Mouse (Mus musculus) midbrain, embryonic 14.5 days (tissue): Measurements from ENCODE around the gene Fzd9. TPM values are rescaled to one million over a fixed set of nuclear protein-coding genes. Genes with fewer than 3 reads are reported as not detected.

Source experiments
- ATAC-seq: fragments of 200-750 bp; cut with Nextera tagmentation; 2 replicates; pipeline ENCODE4 v1.8.0; 2017; ENCODE audit warnings: moderate number of reproducible peaks, moderate library complexity; ENCODE audit not compliant: low FRiP score, low TSS enrichment
- DNase-seq: peaks from one replicate; pipeline ENCODE4 v3.0.0-alpha.2; 2015
- H3K27ac ChIP-seq: fragments of 300-500 bp; sonication (generic); replicated peaks from 2 replicates; pipeline ENCODE4 v1.5.1; 2014; ENCODE audit warnings: mild to moderate bottlenecking, low read depth, low read length, moderate library complexity
- H3K27me3 ChIP-seq: fragments of 300-500 bp; sonication (generic); 2 replicates; pipeline ENCODE4 v1.6.1; 2014; ENCODE audit warnings: low read length, control low read depth, mixed read lengths; ENCODE audit not compliant: control insufficient read depth, insufficient read depth
- H3K36me3 ChIP-seq: fragments of 300-500 bp; sonication (generic); 2 replicates; pipeline ENCODE4 v1.6.1; 2014; ENCODE audit warnings: low read length, control low read depth; ENCODE audit not compliant: control insufficient read depth, insufficient read depth
- H3K4me1 ChIP-seq: fragments of 300-500 bp; sonication (generic); 2 replicates; pipeline ENCODE4 v1.6.1; 2014; ENCODE audit warnings: mild to moderate bottlenecking, antibody characterized with exemption, low read length, control low read depth; ENCODE audit not compliant: control insufficient read depth, insufficient read depth
- H3K4me2 ChIP-seq: fragments of 300-500 bp; sonication (generic); 2 replicates; pipeline ENCODE4 v1.6.1; 2014; ENCODE audit warnings: mild to moderate bottlenecking, low read length, moderate library complexity
- H3K4me3 ChIP-seq: fragments of 300-500 bp; sonication (generic); replicated peaks from 2 replicates; pipeline ENCODE4 v1.5.1; 2014; ENCODE audit warnings: low read depth, low read length
- H3K9ac ChIP-seq: fragments of 300-500 bp; sonication (generic); replicated peaks from 2 replicates; pipeline ENCODE4 v1.6.1; 2014; ENCODE audit warnings: mild to moderate bottlenecking, low read length, moderate library complexity
- H3K9me3 ChIP-seq: fragments of 300-500 bp; sonication (generic); 2 replicates; pipeline ENCODE4 v1.6.1; 2016; ENCODE audit warnings: low read length, control low read depth, mixed read lengths; ENCODE audit not compliant: control insufficient read depth
- WGBS: fragments of 180-500 bp; shearing (Covaris S2); extraction: QIAGEN DNeasy Blood & Tissue Kit; methylation state at CpG from one replicate; pipeline ENCODE4 v1.1.7; 2014; 5-methylcytosine and 5-hydroxymethylcytosine counted together
- polyA plus RNA-seq: library from polyadenylated mRNA; unstranded; fragments of >200 nt; fragmentation: Nextera tagmentation; extraction: Ambion mirVana; gene quantifications from 2 replicates; pipeline ENCODE4 v1.2.1, GENCODE M21; 2014

Fzd9 gene
- polyA plus RNA-seq: 8.7 and 11.9 TPM in 2 replicates

- under 1% methylated on average over 51 of the region's 51 CpGs for WGBS
Observed at GRCm38 (mm10) chr5:135251079-135251454, at the start of gene Fzd9. TSS of gene Fzd9 (minus strand) at chr5:135251230.

GRCm38 (mm10) chr5:135292001-135292400, 41.0 kb upstream of the Fzd9 start:
- DNase-seq (no peak), ATAC-seq (no peak)
- Histone ChIP-seq H3K4me3 (no peak overlapping the region), H3K4me1 (no peaks in the 10 kb centered on the region), H3K4me2 (no peak overlapping the region), H3K9me3 (no peaks in the 10 kb centered on the region), H3K36me3 (no peaks in the 10 kb centered on the region), H3K9ac (no peak overlapping the region), H3K27ac (no peak overlapping the region), H3K27me3 (no peaks in the 10 kb centered on the region)
- WGBS: 88% methylated on average over 2 of the region's 2 CpGs

More at GRCm38 (mm10) chr5:135251079-135251454, at the start of gene Fzd9:
- ATAC-seq (peak; percentile 66), DNase-seq (peak; percentile 96)
- Histone ChIP-seq H3K9ac (peak within 1 kb of the TSS; percentile 58), H3K4me2 (peak within 1 kb of the TSS; percentile 94), H3K27me3 (peaks cover 19% of the 10 kb centered on the region; the same call in 1 of the 2 replicates), H3K9me3 (0 out of 2 replicates have a peak, but pooled peaks cover 3% of the 10 kb centered on the region), H3K4me3 (peak within 1 kb of the TSS; percentile 57), H3K4me1 (peaks cover 28% of the 10 kb centered on the region; the same call in 1 of the 2 replicates), H3K36me3 (peaks cover 8% of the 10 kb centered on the region), H3K27ac (no peak within 1 kb of the TSS)

GRCm38 (mm10) chr5:135291193-135291592, 40.2 kb upstream of the Fzd9 start:
- no peaks in the 10 kb centered on the region for H3K27me3 ChIP-seq
- no peak overlapping the region for H3K4me2 ChIP-seq
- H3K9ac ChIP-seq: no peak overlapping the region
- H3K4me3 ChIP-seq: no peak overlapping the region
- ATAC-seq (no peak), DNase-seq (no peak)
- H3K27ac ChIP-seq: no peak overlapping the region
- no peaks in the 10 kb centered on the region for H3K36me3 ChIP-seq
- H3K9me3 ChIP-seq: no peaks in the 10 kb centered on the region
- WGBS: 55% methylated on average over 4 of the region's 4 CpGs
- no peaks in the 10 kb centered on the region for H3K4me1 ChIP-seq

GRCm38 (mm10) chr5:135290703-135291102, 39.7 kb upstream of the Fzd9 start:
- DNase-seq (no peak), ATAC-seq (no peak)
- Histone ChIP-seq H3K27ac (no peak overlapping the region), H3K4me3 (no peak overlapping the region), H3K27me3 (no peaks in the 10 kb centered on the region), H3K4me2 (no peak overlapping the region), H3K9ac (no peak overlapping the region), H3K9me3 (no peaks in the 10 kb centered on the region), H3K36me3 (no peaks in the 10 kb centered on the region), H3K4me1 (no peaks in the 10 kb centered on the region)
- WGBS: 86% methylated on average over 6 of the region's 6 CpGs

GRCm38 (mm10) chr5:135286926-135287325, 35.9 kb upstream of the Fzd9 start:
- H3K9me3 ChIP-seq: no peaks in the 10 kb centered on the region
- H3K27ac ChIP-seq: no peak overlapping the region
- DNase-seq (no peak), ATAC-seq (no peak)
- no peak overlapping the region for H3K4me2 ChIP-seq
- H3K4me3 ChIP-seq: no peak overlapping the region
- 76% methylated on average over 5 of the region's 5 CpGs for WGBS
- no peaks in the 10 kb centered on the region for H3K4me1 ChIP-seq
- H3K36me3 ChIP-seq: no peaks in the 10 kb centered on the region
- H3K9ac ChIP-seq: no peak overlapping the region
- no peaks in the 10 kb centered on the region for H3K27me3 ChIP-seq

- Histone ChIP-seq H3K4me2 (no peak overlapping the region), H3K9ac (no peak overlapping the region), H3K4me1 (no peaks in the 10 kb centered on the region), H3K27ac (no peak overlapping the region), H3K27me3 (no peaks in the 10 kb centered on the region), H3K4me3 (no peak overlapping the region), H3K9me3 (no peaks in the 10 kb centered on the region), H3K36me3 (no peaks in the 10 kb centered on the region)
- peak; percentile 91 for DNase-seq
- under 1% methylated on average over 6 of the region's 6 CpGs for WGBS
- peak; percentile 62; the same call in 1 of the 2 replicates for ATAC-seq
Observed at GRCm38 (mm10) chr5:135286185-135286584, 35.2 kb upstream of the Fzd9 start.

- H3K27ac ChIP-seq: no peak overlapping the region
- no peak overlapping the region for H3K4me3 ChIP-seq
- no peaks in the 10 kb centered on the region for H3K27me3 ChIP-seq
- ATAC-seq (no peak), DNase-seq (no peak)
- 56% methylated on average over 3 of the region's 3 CpGs for WGBS
- H3K9me3 ChIP-seq: no peaks in the 10 kb centered on the region
- no peaks in the 10 kb centered on the region for H3K36me3 ChIP-seq
- no peak overlapping the region for H3K9ac ChIP-seq
- no peaks in the 10 kb centered on the region for H3K4me1 ChIP-seq
- no peak overlapping the region for H3K4me2 ChIP-seq
Observed at GRCm38 (mm10) chr5:135285211-135285610, 34.2 kb upstream of the Fzd9 start.

- Histone ChIP-seq H3K27me3 (no peaks in the 10 kb centered on the region), H3K36me3 (no peaks in the 10 kb centered on the region), H3K9ac (no peak overlapping the region), H3K4me1 (no peaks in the 10 kb centered on the region), H3K4me3 (no peak overlapping the region), H3K9me3 (no peaks in the 10 kb centered on the region), H3K4me2 (no peak overlapping the region), H3K27ac (no peak overlapping the region)
- ATAC-seq: no peak
- WGBS: 87% methylated on average over 9 of the region's 9 CpGs
- no peak for DNase-seq
Observed at GRCm38 (mm10) chr5:135280226-135280625, 29.2 kb upstream of the Fzd9 start.

GRCm38 (mm10) chr5:135276597-135276996, 25.6 kb upstream of the Fzd9 start:
- H3K4me3 ChIP-seq: peak overlapping the region; percentile 10; the same call in 1 of the 2 replicates
- peak; percentile 35 for DNase-seq
- 6% methylated on average over 36 of the region's 36 CpGs for WGBS
- H3K27ac ChIP-seq: no peak overlapping the region
- H3K9ac ChIP-seq: no peak overlapping the region
- peaks cover 5% of the 10 kb centered on the region; the same call in 1 of the 2 replicates for H3K4me1 ChIP-seq
- no peaks in the 10 kb centered on the region for H3K9me3 ChIP-seq
- H3K36me3 ChIP-seq: no peaks in the 10 kb centered on the region
- peak overlapping the region; percentile 36 for H3K4me2 ChIP-seq
- ATAC-seq: no peak
- H3K27me3 ChIP-seq: no peaks in the 10 kb centered on the region
